Comparison of ENCODE assay signal across 10 mouse cellular contexts in genomic region chr10:79726090-79726489, GRCm38 (mm10). TPM values are rescaled to one million over a fixed set of nuclear protein-coding genes. Genes with fewer than 3 reads are reported as not detected.
A peak's percentile ranks its signal among the peaks of the same experiment; 100 is the strongest.
DNase-seq lines count a peak whose midpoint lies in the region; TF ChIP-seq lines count a peak whose summit lies in the region.
"Had no signal": no experiment of that assay in that cellular context is flagged by ENCODE, and none has a peak within 500 bp of the region (broad histone marks: within the 10 kb centered on the region; RNA-seq: fewer than 3 reads in every experiment).

No protein-coding gene starts in this region.

- H3K9me3 ChIP-seq in limb, embryonic 10.5 days (replicated peaks) = no peaks in the 10 kb centered on the region

- no peak overlapping the region for H3K27ac ChIP-seq in embryonic fibroblast, embryonic 13.5 days (ENCODE audit: insufficient read depth, low read length)
- no peak overlapping the region for H3K27ac ChIP-seq in limb, embryonic 10.5 days
- H3K27ac ChIP-seq: macrophage had no signal

- H3K4me1 ChIP-seq in embryonic fibroblast, embryonic 13.5 days (ENCODE audit: control insufficient read depth, insufficient read depth, low read length) = no peaks in the 10 kb centered on the region
- H3K4me1 ChIP-seq in limb, embryonic 10.5 days = peaks cover 3% of the 10 kb centered on the region; the same call in 1 of the 2 replicates

- DNase-seq in layer of hippocampus, adult 11-12 months (ENCODE audit: low spot score) = peak; percentile 60
- DNase-seq in layer of hippocampus, adult 9-10 months (ENCODE audit: low spot score) = no peak
- DNase-seq in NIH3T3 (ENCODE audit: low read depth) = peak; percentile 58
- peak; percentile 60 for DNase-seq in limb, embryonic 10.5 days (ENCODE audit: low spot score)
- DNase-seq in natural killer cell, adult 2 months (ENCODE audit: low spot score in 2 of 2) = peak; percentile 51 to 55
- no peak for DNase-seq in adipocyte (ENCODE audit: low spot score)
- no peak for DNase-seq in right cerebral cortex, adult 18-20 months

- H3K4me3 ChIP-seq in embryonic fibroblast, embryonic 13.5 days (ENCODE audit: insufficient read depth, low read length) = no peak overlapping the region
- no peak overlapping the region for H3K4me3 ChIP-seq in limb, embryonic 10.5 days
- H3K4me3 ChIP-seq: erythroblast, embryonic 14.5 days had no signal

- 36% methylated on average over 11 of the region's 11 CpGs for WGBS in limb, embryonic 10.5 days

- 0 out of 2 replicates have a peak, but pooled peaks cover 1% of the 10 kb centered on the region for H3K27me3 ChIP-seq in limb, embryonic 10.5 days (ENCODE audit: low read depth, poor library complexity, severe bottlenecking)

- peak; percentile 43; the same call in 1 of the 2 replicates for TF ChIP-seq CTCF in embryonic fibroblast, embryonic 13.5 days (IDR thresholded peaks at IDR 0.05; ENCODE audit: borderline replicate concordance, insufficient read depth, low read length)

- TF ChIP-seq POLR2A in embryonic fibroblast, embryonic 13.5 days (IDR thresholded peaks at IDR 0.05; ENCODE audit: low read depth, low read length) = no peak

- H3K36me3 ChIP-seq in limb, embryonic 10.5 days = no peaks in the 10 kb centered on the region

RNA-seq across cellular contexts. Expression of gene Hcn2, which starts 9.7 kb away (rescaled TPM):
- polyA plus RNA-seq in embryonic fibroblast, embryonic 13.5 days (2011; ENCODE audit: insufficient read length, low read depth, missing spikeins) = 0.91 and 1.9 TPM in 2 replicates
- polyA plus RNA-seq in limb, embryonic 10.5 days (2016; fragmentation: Nextera tagmentation; extraction: Ambion mirVana) = 0.04 TPM in 1 of 2 replicates, not detected in the other

RNA-seq across cellular contexts. Expression of gene Polrmt, which starts 20.3 kb away (rescaled TPM):
- 14.9 TPM in 2 replicates for polyA plus RNA-seq in embryonic fibroblast, embryonic 13.5 days (2011; ENCODE audit: insufficient read length, low read depth, missing spikeins)
- 58.6 and 61.2 TPM in 2 replicates for polyA plus RNA-seq in limb, embryonic 10.5 days (2016; fragmentation: Nextera tagmentation; extraction: Ambion mirVana)

RNA-seq across cellular contexts. Expression of gene Bsg, which starts 21.8 kb away (rescaled TPM):
- 766 and 774 TPM in 2 replicates for polyA plus RNA-seq in embryonic fibroblast, embryonic 13.5 days (2011; ENCODE audit: insufficient read length, low read depth, missing spikeins)
- 642 and 664 TPM in 2 replicates for polyA plus RNA-seq in limb, embryonic 10.5 days (2016; fragmentation: Nextera tagmentation; extraction: Ambion mirVana)

RNA-seq across cellular contexts. Expression of gene Fgf22, which starts 28.8 kb away (rescaled TPM):
- polyA plus RNA-seq in embryonic fibroblast, embryonic 13.5 days (2011; ENCODE audit: insufficient read length, low read depth, missing spikeins) = 0.23 TPM in 1 of 2 replicates, not detected in the other
- 0.28 and 0.65 TPM in 2 replicates for polyA plus RNA-seq in limb, embryonic 10.5 days (2016; fragmentation: Nextera tagmentation; extraction: Ambion mirVana)
- polyA plus RNA-seq: erythroblast, embryonic 14.5 days; macrophage had no signal

RNA-seq across cellular contexts. Expression of gene Gzmm, which starts 37.3 kb away (rescaled TPM):
- polyA plus RNA-seq in embryonic fibroblast, embryonic 13.5 days (2011; ENCODE audit: insufficient read length, low read depth, missing spikeins) = 0.65 TPM in 1 of 2 replicates, not detected in the other
- polyA plus RNA-seq in limb, embryonic 10.5 days (2016; fragmentation: Nextera tagmentation; extraction: Ambion mirVana) = 0.76 and 0.94 TPM in 2 replicates
- polyA plus RNA-seq: macrophage had no signal

Comparison
In these comparisons a context has a peak if more than half of its experiments do, and no peak if none do; other contexts are left out.
1. DNase-seq: peak in layer of hippocampus, adult 11-12 months (single experiment), NIH3T3 (single experiment), limb, embryonic 10.5 days (single experiment) and natural killer cell, adult 2 months (2 of 2); none in layer of hippocampus, adult 9-10 months (single experiment), adipocyte (single experiment) and right cerebral cortex, adult 18-20 months (single experiment).